Comparison of ENCODE assay signal across 47 mouse cellular contexts in genomic region chr10:96176916-96177315, GRCm38 (mm10). TPM values are rescaled to one million over a fixed set of nuclear protein-coding genes. Genes with fewer than 3 reads are reported as not detected.
"Had no signal": no experiment of that assay in that cellular context is flagged by ENCODE, and none has a peak within 500 bp of the region (broad histone marks: within the 10 kb centered on the region; RNA-seq: fewer than 3 reads in every experiment).

No protein-coding gene starts in this region.

- H3K27me3 ChIP-seq: limb, embryonic 12.5 days; limb, embryonic 13.5 days; limb, embryonic 15.5 days; liver, embryonic 12.5 days; liver, embryonic 13.5 days; liver, embryonic 15.5 days; lung, embryonic 15.5 days; megakaryocyte, embryonic 14.5 days; midbrain, embryonic 12.5 days; midbrain, embryonic 13.5 days; midbrain, embryonic 15.5 days; neural tube, embryonic 12.5 days had no signal

- H3K27ac ChIP-seq: left cerebral cortex, adult 2 months; limb, embryonic 10.5 days; limb, embryonic 12.5 days; limb, embryonic 13.5 days; limb, embryonic 15.5 days; liver, embryonic 12.5 days; liver, embryonic 13.5 days; liver, embryonic 14.5 days; liver, embryonic 15.5 days; lung, embryonic 15.5 days; macrophage; midbrain, embryonic 10.5 days; midbrain, embryonic 12.5 days; midbrain, embryonic 13.5 days; midbrain, embryonic 15.5 days; neural tube, embryonic 12.5 days had no signal

- H3K36me3 ChIP-seq: limb, embryonic 10.5 days; limb, embryonic 12.5 days; limb, embryonic 13.5 days; limb, embryonic 15.5 days; liver, embryonic 12.5 days; liver, embryonic 13.5 days; liver, embryonic 15.5 days; lung, embryonic 15.5 days; midbrain, embryonic 10.5 days; midbrain, embryonic 12.5 days; midbrain, embryonic 13.5 days; midbrain, embryonic 15.5 days; neural tube, embryonic 12.5 days had no signal

- H3K9ac ChIP-seq: limb, embryonic 12.5 days; limb, embryonic 13.5 days; limb, embryonic 15.5 days; liver, embryonic 12.5 days; liver, embryonic 13.5 days; liver, embryonic 14.5 days; liver, embryonic 15.5 days; liver, postnatal 0 days; lung, embryonic 14.5 days; lung, embryonic 15.5 days; midbrain, embryonic 12.5 days; midbrain, embryonic 13.5 days; midbrain, embryonic 15.5 days; neural tube, embryonic 12.5 days had no signal

- ATAC-seq: liver, embryonic 12.5 days; liver, postnatal 0 days; lung, postnatal 0 days; midbrain, embryonic 13.5 days; midbrain, embryonic 15.5 days; midbrain, embryonic 16.5 days had no signal

- H3K9me3 ChIP-seq: limb, embryonic 10.5 days; limb, embryonic 12.5 days; limb, embryonic 13.5 days; limb, embryonic 15.5 days; liver, embryonic 12.5 days; liver, embryonic 13.5 days; liver, embryonic 15.5 days; lung, embryonic 15.5 days; midbrain, embryonic 10.5 days; midbrain, embryonic 12.5 days; midbrain, embryonic 13.5 days; midbrain, embryonic 15.5 days; neural tube, embryonic 12.5 days had no signal

- DNase-seq: left cerebral cortex, postnatal 4 days; liver; liver, embryonic 13.5 days; liver, postnatal 0 days; lung, adult 18-20 months; lung, adult 2 months; lung, embryonic 14.5 days; lung, postnatal 10 days; lung, postnatal 14 days; lung, postnatal 36 days; lung, postnatal 4 days; midbrain, embryonic 14.5 days had no signal

- H3K4me2 ChIP-seq: limb, embryonic 12.5 days; limb, embryonic 13.5 days; limb, embryonic 15.5 days; liver, embryonic 11.5 days; liver, embryonic 12.5 days; liver, embryonic 13.5 days; liver, embryonic 15.5 days; lung, embryonic 14.5 days; lung, embryonic 15.5 days; midbrain, embryonic 12.5 days; midbrain, embryonic 13.5 days; midbrain, embryonic 15.5 days; neural tube, embryonic 12.5 days had no signal

- H3K4me3 ChIP-seq: left cerebral cortex, adult 2 months; limb, embryonic 10.5 days; limb, embryonic 12.5 days; limb, embryonic 13.5 days; limb, embryonic 15.5 days; liver, embryonic 12.5 days; liver, embryonic 13.5 days; liver, embryonic 15.5 days; lung, embryonic 15.5 days; megakaryocyte, embryonic 14.5 days; midbrain, embryonic 10.5 days; midbrain, embryonic 12.5 days; midbrain, embryonic 13.5 days; midbrain, embryonic 15.5 days; myocyte; neural tube, embryonic 12.5 days had no signal

- H3K4me1 ChIP-seq: limb, embryonic 12.5 days; midbrain, embryonic 10.5 days; midbrain, embryonic 12.5 days; midbrain, embryonic 15.5 days; neural tube, embryonic 12.5 days had no signal

RNA-seq across cellular contexts. Expression of gene Gm5426, which starts 40.5 kb away (rescaled TPM):
- total RNA-seq: left cerebral cortex, adult 2 months; left cerebral cortex, adult 8-10 months; left cerebral cortex, postnatal 10 days; left cerebral cortex, postnatal 14 days; left cerebral cortex, postnatal 25 days; left cerebral cortex, postnatal 36 days; left cerebral cortex, postnatal 4 days; liver, adult 2 months; megakaryocyte progenitor cell, adult 5-6 weeks; megakaryocyte, adult 5-6 weeks; megakaryocyte-erythroid progenitor cell, adult 5-6 weeks; monocyte, adult 5-6 weeks had no signal
- polyA plus RNA-seq: limb, embryonic 10.5 days; limb, embryonic 11.5 days; limb, embryonic 12.5 days; limb, embryonic 13.5 days; limb, embryonic 14.5 days; limb, embryonic 15.5 days; liver, adult 2 months; liver, embryonic 11.5 days; liver, embryonic 12.5 days; liver, embryonic 13.5 days; liver, embryonic 14.5 days; liver, embryonic 15.5 days; liver, embryonic 16.5 days; liver, postnatal 0 days; lung, adult 2 months; lung, embryonic 14.5 days; lung, embryonic 15.5 days; lung, embryonic 16.5 days; lung, postnatal 0 days; macrophage; midbrain, embryonic 10.5 days; midbrain, embryonic 12.5 days; midbrain, embryonic 13.5 days; midbrain, embryonic 14.5 days; midbrain, embryonic 15.5 days; midbrain, embryonic 16.5 days; myocyte; neural tube, embryonic 11.5 days; neural tube, embryonic 12.5 days had no signal
